Mouse (Mus musculus) leukemia stem cell, adult 10-12 weeks (primary cell): ENCODE results near the gene Yme1l1. TPM values are rescaled to one million over a fixed set of nuclear protein-coding genes. Genes with fewer than 3 reads are reported as not detected.

Experiments used
- polyA plus RNA-seq: library from polyadenylated mRNA; stranded (reverse); fragments of >175 nt; gene quantifications from 2 replicates; pipeline ENCODE4 v1.2.3, GENCODE M21; 2012; ENCODE audit warnings: low replicate concordance

Yme1l1 gene
- 1.5 and 3.9 TPM in 2 replicates for polyA plus RNA-seq

GRCm38 (mm10) chr2:23155777-23156607 is at the start of gene Yme1l1, which contains the start of gene Mastl:
Gene Yme1l1 (plus strand): TSS chr2:23156369.
Gene Mastl (minus strand): TSS chr2:23156024.

GRCm38 (mm10) chr2:23207070-23207526 is 50.9 kb downstream of the Yme1l1 start, which contains the start of gene 4931423N10Rik:
Gene 4931423N10Rik (plus strand): TSS chr2:23207476.

Other genes with a start within 250 kb of the Yme1l1 start
- 23.8 and 81.6 TPM in 2 replicates for gene Abi1, start 116.1 kb upstream of the Yme1l1 start, polyA plus RNA-seq
- 1.4 and 2.1 TPM in 2 replicates for gene Acbd5, start 88.2 kb upstream of the Yme1l1 start, polyA plus RNA-seq
- gene Mastl, start 345 bp upstream of the Yme1l1 start, polyA plus RNA-seq, result 0.30 and 0.77 TPM in 2 replicates
- not detected in 2 replicates for gene 4931423N10Rik, start 51.1 kb downstream of the Yme1l1 start, polyA plus RNA-seq
- gene Nxph2, start 164.9 kb downstream of the Yme1l1 start, polyA plus RNA-seq, result not detected in 2 replicates